In genomic region chr6:83172240-83172920, GRCm38 (mm10) we compare ENCODE assay signal across 10 mouse cellular contexts. TPM values are rescaled to one million over a fixed set of nuclear protein-coding genes. Genes with fewer than 3 reads are reported as not detected.
DNase-seq lines count a peak whose midpoint lies in the region; ATAC-seq lines count a peak whose summit lies in the region.
"Had no signal": no experiment of that assay in that cellular context is flagged by ENCODE, and none has a peak within 500 bp of the region (broad histone marks: within the 10 kb centered on the region; RNA-seq: fewer than 3 reads in every experiment).

No protein-coding gene starts in this region.

- H3K4me3 ChIP-seq in hindbrain, embryonic 15.5 days: peak overlapping the region; percentile 44
- peak overlapping the region; percentile 41 for H3K4me3 ChIP-seq in midbrain, embryonic 15.5 days
- H3K4me3 ChIP-seq in kidney, embryonic 14.5 days (ENCODE audit: low read length): no peak overlapping the region

- no peaks in the 10 kb centered on the region for H3K9me3 ChIP-seq in hindbrain, embryonic 15.5 days
- H3K9me3 ChIP-seq in midbrain, embryonic 15.5 days: no peaks in the 10 kb centered on the region
- no peaks in the 10 kb centered on the region for H3K9me3 ChIP-seq in kidney, embryonic 14.5 days (ENCODE audit: control insufficient read depth, low read length)

- no peaks in the 10 kb centered on the region for H3K36me3 ChIP-seq in hindbrain, embryonic 15.5 days
- no peaks in the 10 kb centered on the region for H3K36me3 ChIP-seq in midbrain, embryonic 15.5 days (replicated peaks)
- H3K36me3 ChIP-seq in kidney, embryonic 14.5 days (ENCODE audit: control insufficient read depth, insufficient read depth, low read length): peaks cover 4% of the 10 kb centered on the region; the same call in 1 of the 2 replicates

- peaks cover 59% of the 10 kb centered on the region for H3K4me1 ChIP-seq in hindbrain, embryonic 15.5 days (replicated peaks)
- H3K4me1 ChIP-seq in midbrain, embryonic 15.5 days: peaks cover 52% of the 10 kb centered on the region
- H3K4me1 ChIP-seq in kidney, embryonic 14.5 days (ENCODE audit: control insufficient read depth, insufficient read depth, low read length): no peaks in the 10 kb centered on the region; the same call in 1 of the 2 replicates

- no peaks in the 10 kb centered on the region for H3K27me3 ChIP-seq in hindbrain, embryonic 15.5 days
- no peaks in the 10 kb centered on the region for H3K27me3 ChIP-seq in midbrain, embryonic 15.5 days (replicated peaks)
- no peaks in the 10 kb centered on the region for H3K27me3 ChIP-seq in kidney, embryonic 14.5 days (ENCODE audit: control insufficient read depth, insufficient read depth, low read length)

- H3K9ac ChIP-seq in hindbrain, embryonic 15.5 days: peak overlapping the region; percentile 29
- peak overlapping the region; percentile 39 for H3K9ac ChIP-seq in midbrain, embryonic 15.5 days
- H3K9ac ChIP-seq in kidney, embryonic 14.5 days (ENCODE audit: low read depth, low read length): no peak overlapping the region

- H3K27ac ChIP-seq in hindbrain, embryonic 15.5 days (replicated peaks): peak overlapping the region; percentile 80
- peak overlapping the region; percentile 71 for H3K27ac ChIP-seq in midbrain, embryonic 15.5 days
- no peak overlapping the region for H3K27ac ChIP-seq in kidney, embryonic 14.5 days (ENCODE audit: low read depth, low read length)

- intact Hi-C loops in heart, postnatal 25 days (cut with DNase I): no loop called here

- 51% methylated on average over 9 of the region's 9 CpGs for WGBS in hindbrain, embryonic 15.5 days
- 43% methylated on average over 9 of the region's 9 CpGs for WGBS in midbrain, embryonic 15.5 days
- 66% methylated on average over 9 of the region's 9 CpGs for WGBS in kidney, embryonic 14.5 days

- peak overlapping the region; percentile 57 for H3K4me2 ChIP-seq in hindbrain, embryonic 15.5 days
- peak overlapping the region; percentile 44 for H3K4me2 ChIP-seq in midbrain, embryonic 15.5 days
- H3K4me2 ChIP-seq in kidney, embryonic 14.5 days (replicated peaks; ENCODE audit: low read depth, low read length): no peak overlapping the region

- DNase-seq in cerebellum, adult 11-12 months: peak; percentile 57
- DNase-seq in cerebellum, adult 11 months: no peak
- peak; percentile 73 for DNase-seq in cerebellum, adult 9-11 months
- DNase-seq in heart, postnatal 25 days (ENCODE audit: low spot score): no peak
- no peak for DNase-seq in adrenal gland, adult 8-10 months
- DNase-seq: lung, postnatal 36 days; thymus, postnatal 25 days had no signal

- peak; percentile 69 for ATAC-seq in hindbrain, embryonic 15.5 days (ENCODE audit: low FRiP score, low read depth)
- ATAC-seq in midbrain, embryonic 15.5 days (replicated peaks): peak; percentile 82
- no peak for ATAC-seq in kidney, embryonic 14.5 days (ENCODE audit: low FRiP score, low TSS enrichment)

RNA-seq across cellular contexts. Expression of gene Dctn1, which starts 6.7 kb away (rescaled TPM):
- polyA plus RNA-seq in hindbrain, embryonic 15.5 days (2015; fragmentation: Nextera tagmentation; extraction: Ambion mirVana): 148 and 160 TPM in 2 replicates
- polyA plus RNA-seq in midbrain, embryonic 15.5 days (2015; fragmentation: Nextera tagmentation; extraction: Ambion mirVana): 162 TPM in 2 replicates
- 58.6 and 75.0 TPM in 2 replicates for polyA plus RNA-seq in kidney, embryonic 14.5 days (2014; fragmentation: Nextera tagmentation; extraction: Ambion mirVana)
- total RNA-seq in heart, postnatal 25 days (2021): 100 to 1,000 TPM; 134 to 136 TPM
- 100 to 1,000 TPM; 145 to 192 (median 162) TPM for total RNA-seq in adrenal gland, adult 8-10 months (2022)

RNA-seq across cellular contexts. Expression of gene 1700003E16Rik, which starts 16.2 kb away (rescaled TPM):
- polyA plus RNA-seq in hindbrain, embryonic 15.5 days (2015; fragmentation: Nextera tagmentation; extraction: Ambion mirVana): 9.7 and 9.8 TPM in 2 replicates
- 9.5 and 12.0 TPM in 2 replicates for polyA plus RNA-seq in midbrain, embryonic 15.5 days (2015; fragmentation: Nextera tagmentation; extraction: Ambion mirVana)
- 0.94 and 0.96 TPM in 2 replicates for polyA plus RNA-seq in kidney, embryonic 14.5 days (2014; fragmentation: Nextera tagmentation; extraction: Ambion mirVana)
- total RNA-seq in heart, postnatal 25 days (2021): under 1 TPM in 1 of 2 experiments, not detected in 1; 0.17 TPM
- 1 to 10 TPM; 1.2 to 2.6 (median 1.9) TPM for total RNA-seq in adrenal gland, adult 8-10 months (2022)

RNA-seq across cellular contexts. Expression of gene Wdr54, which starts 16.2 kb away (rescaled TPM):
- 17.8 and 19.3 TPM in 2 replicates for polyA plus RNA-seq in hindbrain, embryonic 15.5 days (2015; fragmentation: Nextera tagmentation; extraction: Ambion mirVana)
- polyA plus RNA-seq in midbrain, embryonic 15.5 days (2015; fragmentation: Nextera tagmentation; extraction: Ambion mirVana): 20.8 and 21.6 TPM in 2 replicates
- polyA plus RNA-seq in kidney, embryonic 14.5 days (2014; fragmentation: Nextera tagmentation; extraction: Ambion mirVana): 6.2 and 8.6 TPM in 2 replicates
- 1 to 10 TPM; 1.0 to 2.3 TPM for total RNA-seq in heart, postnatal 25 days (2021)
- 1 to 10 TPM; 3.2 to 6.3 (median 5.3) TPM for total RNA-seq in adrenal gland, adult 8-10 months (2022)

RNA-seq across cellular contexts. Expression of gene Rtkn, which starts 37.1 kb away (rescaled TPM):
- polyA plus RNA-seq in hindbrain, embryonic 15.5 days (2015; fragmentation: Nextera tagmentation; extraction: Ambion mirVana): 14.9 and 17.8 TPM in 2 replicates
- 10.9 and 15.3 TPM in 2 replicates for polyA plus RNA-seq in midbrain, embryonic 15.5 days (2015; fragmentation: Nextera tagmentation; extraction: Ambion mirVana)
- polyA plus RNA-seq in kidney, embryonic 14.5 days (2014; fragmentation: Nextera tagmentation; extraction: Ambion mirVana): 14.9 and 18.0 TPM in 2 replicates
- total RNA-seq in heart, postnatal 25 days (2021): 1 to 10 TPM; 2.8 to 5.4 TPM
- total RNA-seq in adrenal gland, adult 8-10 months (2022): 10 to 100 TPM; 16.4 to 34.0 (median 19.9) TPM

RNA-seq across cellular contexts. Expression of gene Ino80b, which starts 47.1 kb away (rescaled TPM):
- 13.8 and 16.3 TPM in 2 replicates for polyA plus RNA-seq in hindbrain, embryonic 15.5 days (2015; fragmentation: Nextera tagmentation; extraction: Ambion mirVana)
- 13.6 and 15.1 TPM in 2 replicates for polyA plus RNA-seq in midbrain, embryonic 15.5 days (2015; fragmentation: Nextera tagmentation; extraction: Ambion mirVana)
- 18.8 and 20.0 TPM in 2 replicates for polyA plus RNA-seq in kidney, embryonic 14.5 days (2014; fragmentation: Nextera tagmentation; extraction: Ambion mirVana)
- 10 to 100 TPM in 1 of 2 experiments, 1 to 10 TPM in 1; 7.0 to 12.7 TPM for total RNA-seq in heart, postnatal 25 days (2021)
- total RNA-seq in adrenal gland, adult 8-10 months (2022): 10 to 100 TPM; 24.9 to 32.3 (median 28.0) TPM

Comparison
In these comparisons a context has a peak if more than half of its experiments do, and no peak if none do; other contexts are left out.
1. DNase-seq: peak in cerebellum, adult 11-12 months (single experiment) and cerebellum, adult 9-11 months (single experiment); none in cerebellum, adult 11 months (single experiment), heart, postnatal 25 days (single experiment) and adrenal gland, adult 8-10 months (single experiment).